Mouse (Mus musculus) common myeloid progenitor, adult 5-6 weeks (primary cell): ENCODE measurements at regions not wholly inside any gene's neighbourhood (a gene's known extent, or its start where the extent isn't known, plus 50 kb on each side); places are given as distances from the start of the nearest gene placed in this dataset.

ENCODE experiments used
- ATAC-seq: replicated peaks from 2 replicates; pipeline ENCODE4 v1.8.0; 2016; ENCODE audit warnings: low read depth, mild to moderate bottlenecking, moderate TSS enrichment, inconsistent platforms; ENCODE audit not compliant: poor library complexity, severe bottlenecking

GRCm38 (mm10) chr19:26234539-26234938, 370.3 kb upstream of the Smarca2 start:
- ATAC-seq = no peak

GRCm38 (mm10) chr19:26244067-26244466, 360.8 kb upstream of the Smarca2 start:
- no peak for ATAC-seq

- no peak for ATAC-seq
These were observed 355.1 kb upstream of the Smarca2 start for GRCm38 (mm10) chr19:26249751-26250150.

- no peak for ATAC-seq
These were observed 346.2 kb upstream of the Smarca2 start for GRCm38 (mm10) chr19:26258677-26259076.

GRCm38 (mm10) chr19:26261530-26261929, 343.3 kb upstream of the Smarca2 start:
- ATAC-seq = no peak

GRCm38 (mm10) chr19:26296360-26296759, 308.5 kb upstream of the Smarca2 start:
- ATAC-seq = no peak

GRCm38 (mm10) chr19:26308477-26309135, 296.2 kb upstream of the Smarca2 start:
- ATAC-seq = no peak

GRCm38 (mm10) chr19:26318977-26319376, 285.9 kb upstream of the Smarca2 start:
- ATAC-seq = no peak

GRCm38 (mm10) chr19:26323682-26324081, 281.2 kb upstream of the Smarca2 start:
- no peak for ATAC-seq

GRCm38 (mm10) chr19:26339120-26339519, 265.7 kb upstream of the Smarca2 start:
- no peak for ATAC-seq

- ATAC-seq = no peak
These were observed 264.7 kb upstream of the Smarca2 start for GRCm38 (mm10) chr19:26340155-26340554.

GRCm38 (mm10) chr19:26355054-26355453, 249.8 kb upstream of the Smarca2 start:
- ATAC-seq = no peak

- no peak for ATAC-seq
These were observed 220.9 kb upstream of the Smarca2 start for GRCm38 (mm10) chr19:26383961-26384381.

GRCm38 (mm10) chr19:26386075-26386474, 218.8 kb upstream of the Smarca2 start:
- no peak for ATAC-seq

- no peak for ATAC-seq
These were observed 192.2 kb upstream of the Smarca2 start for GRCm38 (mm10) chr19:26412684-26413083.

- ATAC-seq = no peak
These were observed 190.3 kb upstream of the Smarca2 start for GRCm38 (mm10) chr19:26414476-26415024.

GRCm38 (mm10) chr19:26419781-26420180, 185.1 kb upstream of the Smarca2 start:
- ATAC-seq = no peak

GRCm38 (mm10) chr19:26439163-26439562, 165.7 kb upstream of the Smarca2 start:
- ATAC-seq = no peak

- no peak for ATAC-seq
These were observed 159.5 kb upstream of the Smarca2 start for GRCm38 (mm10) chr19:26445309-26445708.

- ATAC-seq = no peak
These were observed 157.3 kb upstream of the Smarca2 start for GRCm38 (mm10) chr19:26447427-26448023.

- ATAC-seq = no peak
These were observed 143.1 kb upstream of the Smarca2 start for GRCm38 (mm10) chr19:26461712-26462111.

GRCm38 (mm10) chr19:26465228-26465627, 139.6 kb upstream of the Smarca2 start:
- ATAC-seq = peak; percentile 63
